Mouse (Mus musculus) left cerebral cortex, postnatal 4 days (tissue): ENCODE measurements at regions not wholly inside any gene's neighbourhood (a gene's known extent, or its start where the extent isn't known, plus 50 kb on each side); places are given as distances from the start of the nearest gene placed in this dataset.
A peak's percentile ranks its signal among the peaks of the same experiment; 100 is the strongest.

Experiments
- DNase-seq: peaks from one replicate; pipeline ENCODE4 v3.0.0-alpha.2; 2022
- intact Hi-C: fragments of 180-260 bp; cut with DNase I; formaldehyde crosslinking; loops from one replicate; pipeline ENCODE4 v1.15.1; 2025

DNA sequence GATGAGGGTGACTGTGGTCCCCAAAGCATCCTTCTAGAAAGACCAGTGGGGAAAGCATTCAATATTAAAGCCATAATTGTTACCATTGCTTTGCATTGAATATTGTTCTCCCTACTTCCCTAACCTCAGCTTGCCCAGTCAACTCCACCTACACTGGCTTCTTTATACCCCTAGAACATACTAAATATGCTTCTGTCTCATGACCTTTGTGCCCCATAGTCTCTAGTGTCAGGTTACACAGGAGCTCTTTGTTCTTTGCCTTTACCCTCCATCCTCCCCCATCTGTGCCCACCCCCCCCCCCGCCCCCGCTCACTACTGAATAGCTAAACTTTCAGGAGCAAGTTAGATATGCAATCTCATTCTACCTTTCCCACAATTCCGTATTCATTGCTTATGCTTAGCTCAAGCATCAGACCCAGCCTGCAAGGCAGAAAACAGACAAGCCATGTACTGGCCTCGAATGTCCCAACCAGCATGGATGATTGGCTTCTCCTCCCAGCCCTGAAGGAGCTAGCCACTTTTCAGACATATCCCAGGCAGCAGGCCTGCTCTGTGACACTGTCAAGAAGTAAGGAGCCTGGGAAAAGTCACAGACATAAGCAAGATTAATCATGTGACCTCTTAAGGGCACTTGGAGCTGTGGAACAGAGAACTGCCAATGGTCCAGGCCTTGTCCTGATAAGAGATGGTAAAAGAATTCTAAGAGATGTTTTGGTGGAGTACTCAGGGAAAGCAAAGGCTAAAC, 410.4 kb downstream of the Insc start:
- intact Hi-C loops, result no loop called here
- no peak for DNase-seq

DNA sequence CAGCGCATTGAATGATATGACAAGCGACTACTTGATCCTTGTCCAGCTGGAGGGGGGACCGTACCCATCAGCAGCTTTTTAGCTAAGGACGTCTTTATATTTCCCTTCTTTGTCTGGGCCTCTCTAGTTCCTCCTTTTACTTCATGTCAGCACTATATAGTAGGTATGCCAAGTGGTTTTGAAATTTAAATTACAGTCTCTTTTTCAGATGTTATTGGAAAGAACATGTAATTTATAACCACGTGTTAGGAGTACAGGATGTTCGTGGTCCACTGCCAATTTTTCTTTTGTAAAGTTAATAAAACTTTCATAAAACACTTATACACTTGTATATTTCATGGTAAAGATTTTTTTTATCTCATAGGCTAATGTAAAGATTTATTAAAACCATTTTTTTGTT, 426.5 kb downstream of the Insc start:
- intact Hi-C loops, result no loop called here

DNA sequence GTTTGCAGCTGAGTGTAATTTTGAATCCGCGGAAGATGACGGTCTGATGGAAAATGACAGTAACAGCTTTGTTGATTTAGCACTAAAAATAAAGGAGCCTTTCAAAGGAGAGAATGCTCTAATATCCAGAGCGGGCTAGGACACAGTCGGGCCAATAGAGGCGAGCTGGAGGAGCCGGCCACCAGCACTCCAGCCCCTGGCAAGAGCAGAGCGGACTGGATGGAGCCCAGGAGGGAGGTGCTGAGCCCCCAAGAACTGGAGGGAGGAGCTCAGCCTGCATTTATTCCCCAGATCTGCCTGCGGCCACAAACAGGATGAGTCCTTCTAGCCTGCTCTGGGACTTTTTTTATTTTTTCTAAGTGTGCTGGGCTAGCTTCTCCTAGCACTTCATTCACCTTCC, 426.9 kb downstream of the Insc start:
- DNase-seq, result peak; percentile 67

More for the DNA sequence above, 426.5 kb downstream of the Insc start:
- DNase-seq, result no peak

DNA sequence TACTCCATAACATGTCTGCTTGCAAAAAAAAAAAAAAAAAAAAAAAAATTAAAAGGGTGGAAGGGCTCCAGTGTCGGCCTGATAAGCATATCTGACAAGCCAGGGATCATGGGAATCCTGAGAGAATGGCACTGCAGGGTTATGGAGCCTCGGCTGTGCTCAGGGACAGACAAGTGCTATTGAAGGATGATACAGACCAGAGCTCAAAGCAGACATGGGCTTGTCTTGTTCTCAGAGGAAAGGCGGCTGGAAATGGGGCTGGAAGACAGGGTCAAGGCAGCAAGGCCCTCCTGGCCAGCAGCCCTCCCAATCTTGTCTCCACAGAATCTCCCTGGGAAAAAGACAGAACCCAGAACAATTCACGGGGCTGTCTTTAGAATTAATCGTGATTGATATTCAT, 449.0 kb downstream of the Insc start:
- intact Hi-C loops, result no loop called here
- DNase-seq, result no peak

More for the DNA sequence above, 426.9 kb downstream of the Insc start:
- intact Hi-C loops, result no loop called here

DNA sequence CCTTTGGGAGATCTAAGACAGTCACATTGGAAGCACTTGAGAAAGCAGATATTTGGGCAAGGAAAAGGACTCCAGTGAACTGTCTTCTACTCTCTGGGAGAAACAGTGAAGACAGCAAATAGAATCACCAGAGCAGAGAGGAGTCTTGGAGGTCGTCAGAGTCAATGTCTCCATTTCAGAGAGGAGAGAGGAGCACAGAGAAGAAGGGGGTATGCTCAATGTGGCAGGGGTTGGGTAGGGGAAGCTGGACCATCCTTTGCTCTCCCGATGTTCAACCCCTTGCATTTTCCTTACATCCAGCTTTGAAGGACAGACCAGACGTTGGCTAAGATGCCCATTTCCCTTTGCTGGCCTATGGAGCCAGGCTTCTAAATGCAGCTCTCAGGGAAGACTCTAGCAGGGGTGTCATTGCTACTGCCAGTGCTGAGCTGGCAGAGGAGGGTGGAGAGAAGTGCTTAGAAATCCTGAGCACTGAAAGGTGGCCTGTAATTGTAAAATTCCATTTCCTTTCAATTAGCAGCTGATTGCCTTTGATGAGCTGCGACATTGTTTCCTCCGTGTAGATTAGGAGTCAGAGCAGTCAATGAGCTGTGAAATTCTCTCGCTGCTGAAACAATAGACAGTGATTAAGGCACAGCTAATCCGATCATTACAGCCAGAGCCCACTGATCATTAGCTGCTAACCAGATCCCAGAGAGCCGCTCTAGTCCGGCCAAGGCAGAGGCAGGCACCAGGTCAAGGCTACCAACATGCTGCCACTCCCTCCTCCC, 449.7 kb downstream of the Insc start:
- DNase-seq, result no peak
- intact Hi-C loops, result no loop called here

DNA sequence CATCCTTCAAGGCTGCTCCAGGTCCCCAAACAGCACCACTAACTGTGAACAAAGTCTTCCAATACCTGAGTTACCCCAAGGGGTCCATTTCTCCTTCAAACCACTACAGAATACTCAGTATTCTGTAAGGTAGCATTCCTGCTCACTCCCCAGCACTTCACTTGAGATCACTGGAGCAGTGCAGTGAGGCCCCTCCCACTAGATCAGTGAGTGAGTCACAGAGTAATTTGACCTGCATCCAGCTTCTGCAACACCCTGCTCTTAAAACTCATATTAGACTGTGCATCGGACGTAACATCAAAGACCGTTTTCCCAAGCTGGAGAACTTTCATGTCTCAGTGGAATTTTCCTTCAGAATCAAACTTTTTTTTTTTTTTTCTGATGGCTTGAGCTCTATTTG, 461.4 kb downstream of the Insc start:
- no peak for DNase-seq
- intact Hi-C loops, result no loop called here

DNA sequence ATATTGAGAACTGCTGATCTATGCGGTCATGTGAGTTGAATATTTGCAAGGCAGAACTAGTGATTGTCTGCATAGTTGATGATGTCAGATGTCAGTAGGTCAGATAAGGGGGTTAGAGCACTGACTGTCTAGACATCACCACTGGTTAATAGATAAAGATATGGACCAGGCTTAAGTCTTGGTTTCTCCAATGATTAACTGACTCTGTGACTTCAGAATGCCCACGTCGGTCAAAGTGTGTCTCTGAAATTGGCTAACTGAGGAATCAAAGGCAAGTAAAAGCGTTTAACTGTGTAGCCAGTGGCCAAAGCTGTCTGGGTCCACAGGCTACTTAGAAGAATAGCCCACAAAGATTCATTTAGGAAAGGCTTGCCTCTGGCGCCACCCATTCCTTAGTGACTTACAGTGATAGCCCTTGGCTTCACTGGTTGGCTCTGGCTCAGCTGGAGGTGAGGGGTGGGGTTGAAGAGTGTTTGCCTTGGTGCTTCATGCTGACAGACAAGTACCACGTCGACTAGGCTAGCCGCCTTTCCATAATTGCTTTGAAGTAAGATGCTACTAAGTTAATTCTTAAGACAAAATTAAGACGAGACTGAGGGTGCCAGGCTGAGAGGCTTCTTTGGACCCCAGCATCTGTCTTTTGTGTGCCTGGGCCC, 463.1 kb downstream of the Insc start:
- intact Hi-C loops, result no loop called here

GRCm38 (mm10) chr7:115208781-115209180, 465.3 kb downstream of the Insc start:
- no peak for DNase-seq
- intact Hi-C loops, result no loop called here

More for the DNA sequence above, 463.1 kb downstream of the Insc start:
- DNase-seq, result no peak

DNA sequence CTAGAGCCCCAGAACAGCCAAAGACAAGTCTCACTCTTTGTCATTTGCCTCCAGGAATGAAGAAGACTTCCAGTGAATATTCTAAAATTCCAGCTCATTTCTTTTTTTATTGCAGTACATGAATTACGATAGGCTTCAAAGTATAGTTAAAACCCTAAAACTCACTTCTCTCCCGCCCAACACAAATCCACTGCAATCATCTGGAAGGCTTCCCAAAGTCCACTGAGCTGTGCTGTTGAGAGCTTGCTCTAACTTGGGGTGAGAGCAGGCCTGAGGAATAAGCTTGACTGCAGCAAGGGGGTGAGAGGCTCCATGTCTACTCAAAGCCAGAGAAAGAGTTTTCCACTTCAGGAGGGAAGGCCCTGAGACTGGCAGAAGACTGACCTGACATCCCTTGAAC, 466.5 kb downstream of the Insc start:
- intact Hi-C loops, result no loop called here

DNA sequence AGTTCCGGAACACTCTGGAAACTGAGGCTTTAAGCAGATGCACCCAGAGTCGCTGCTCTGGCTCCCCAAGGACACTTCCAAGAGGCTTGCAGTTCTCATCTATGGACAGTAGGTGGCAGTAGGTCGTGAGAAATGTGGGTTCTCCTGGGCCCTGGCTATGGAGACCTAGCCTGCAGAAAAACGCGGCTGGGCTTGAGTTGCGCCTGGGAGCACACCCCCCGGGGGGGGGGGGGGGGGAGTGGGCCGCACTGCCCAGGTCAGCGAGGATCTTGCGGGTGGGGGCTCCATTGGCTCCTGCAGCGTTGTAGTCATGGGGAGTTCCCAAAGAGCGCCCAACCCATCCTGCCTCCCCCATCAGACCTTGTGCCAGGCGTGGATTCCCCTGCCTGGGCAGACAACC, 473.3 kb downstream of the Insc start:
- intact Hi-C loops, result no loop called here
- peak; percentile 84 for DNase-seq

More for the DNA sequence above, 466.5 kb downstream of the Insc start:
- DNase-seq, result no peak

- intact Hi-C loops, result no loop called here
- DNase-seq, result no peak
Observed at GRCm38 (mm10) chr7:115217255-115217654, 473.8 kb downstream of the Insc start.

- no peak for DNase-seq
- intact Hi-C loops, result no loop called here
Observed at GRCm38 (mm10) chr7:115217712-115218111, 474.2 kb downstream of the Insc start.

DNA sequence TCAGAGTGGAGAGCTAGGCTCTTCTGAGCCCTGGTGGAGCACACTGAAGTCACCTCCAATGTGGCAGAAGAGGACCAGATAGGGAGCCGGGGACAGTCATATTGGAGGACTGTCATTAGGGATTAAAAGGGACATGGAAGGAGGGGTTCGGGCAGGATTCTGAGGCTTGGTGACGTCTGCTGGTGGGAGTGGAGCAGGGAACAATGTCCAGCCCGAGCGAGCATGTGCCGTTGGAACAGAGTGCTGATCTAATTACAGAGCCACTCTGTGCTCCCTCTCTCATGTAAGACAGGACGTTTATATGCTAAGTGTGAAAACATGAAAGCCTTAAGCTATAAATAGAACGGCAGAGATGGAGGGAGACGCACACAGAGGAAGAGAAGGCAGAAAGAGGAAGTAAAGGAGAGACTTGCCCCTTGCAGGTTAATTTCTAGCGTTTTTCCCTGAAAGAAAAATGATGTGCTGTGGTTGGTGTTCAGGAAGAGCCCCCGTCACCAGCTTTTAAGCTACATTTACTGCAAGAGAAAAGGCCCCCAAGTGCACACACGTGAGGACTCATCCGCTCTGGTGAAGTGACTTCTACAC, 475.2 kb downstream of the Insc start:
- intact Hi-C loops, result no loop called here
- DNase-seq, result peak; percentile 45

DNA sequence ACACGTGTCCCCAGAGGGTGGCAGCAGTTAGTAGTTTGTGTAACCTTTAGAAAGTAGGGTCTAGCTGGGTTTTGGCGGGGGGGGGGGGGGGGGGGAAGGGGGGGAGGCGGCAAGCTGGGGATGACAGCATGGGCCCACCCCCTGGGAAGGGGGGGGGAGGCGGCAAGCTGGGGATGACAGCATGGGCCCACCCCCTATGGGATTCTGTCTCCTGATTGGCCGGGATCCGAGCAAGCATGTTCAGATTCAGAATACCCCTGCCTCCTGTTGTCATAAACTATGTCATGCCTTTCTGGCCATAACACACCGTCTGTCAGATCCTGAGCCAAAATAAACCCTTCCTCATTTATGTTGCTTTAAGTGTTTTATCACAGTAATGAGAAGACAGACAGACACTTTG, 479.1 kb downstream of the Insc start:
- DNase-seq, result no peak
- intact Hi-C loops, result loop anchor here (5.0 kb wide), 1 partner anchor 815 kb away; the partner anchor contains the start of genes 1110004F10Rik and Sox6

GRCm38 (mm10) chr7:115230525-115230924, 487.0 kb downstream of the Insc start:
- intact Hi-C loops, result no loop called here
- no peak for DNase-seq

DNA sequence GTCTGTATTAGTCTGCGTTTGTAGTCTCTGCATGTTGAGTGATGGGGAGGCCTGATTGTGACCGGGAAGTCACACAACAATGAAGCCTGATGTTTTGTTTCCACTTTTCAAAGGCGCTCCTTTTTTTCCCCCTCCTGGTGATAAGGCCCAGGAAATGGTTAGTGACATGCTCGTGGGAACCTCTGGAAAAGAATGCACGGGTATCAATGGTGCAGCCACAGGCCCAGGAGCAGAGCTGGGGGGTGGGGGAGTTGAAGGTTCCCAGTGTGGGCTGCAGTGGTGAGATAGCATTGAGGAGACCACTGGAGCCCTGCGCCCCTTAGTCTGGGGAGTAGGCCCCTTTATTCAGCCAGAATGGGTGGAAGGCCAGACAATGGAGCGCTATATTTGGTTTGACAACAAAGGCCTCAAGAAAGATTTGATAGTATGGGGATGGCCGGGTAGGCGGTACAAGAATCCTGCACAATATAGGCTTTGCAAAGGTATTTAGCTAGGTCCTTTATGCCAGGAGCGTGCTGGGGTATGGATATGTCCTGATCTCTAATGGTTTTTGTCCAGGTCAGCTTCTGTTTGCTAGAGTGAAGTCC, 490.4 kb downstream of the Insc start:
- intact Hi-C loops, result no loop called here
- DNase-seq, result no peak

- no peak for DNase-seq
- intact Hi-C loops, result no loop called here
Observed at GRCm38 (mm10) chr7:115237131-115237530, 493.6 kb downstream of the Insc start.

DNA sequence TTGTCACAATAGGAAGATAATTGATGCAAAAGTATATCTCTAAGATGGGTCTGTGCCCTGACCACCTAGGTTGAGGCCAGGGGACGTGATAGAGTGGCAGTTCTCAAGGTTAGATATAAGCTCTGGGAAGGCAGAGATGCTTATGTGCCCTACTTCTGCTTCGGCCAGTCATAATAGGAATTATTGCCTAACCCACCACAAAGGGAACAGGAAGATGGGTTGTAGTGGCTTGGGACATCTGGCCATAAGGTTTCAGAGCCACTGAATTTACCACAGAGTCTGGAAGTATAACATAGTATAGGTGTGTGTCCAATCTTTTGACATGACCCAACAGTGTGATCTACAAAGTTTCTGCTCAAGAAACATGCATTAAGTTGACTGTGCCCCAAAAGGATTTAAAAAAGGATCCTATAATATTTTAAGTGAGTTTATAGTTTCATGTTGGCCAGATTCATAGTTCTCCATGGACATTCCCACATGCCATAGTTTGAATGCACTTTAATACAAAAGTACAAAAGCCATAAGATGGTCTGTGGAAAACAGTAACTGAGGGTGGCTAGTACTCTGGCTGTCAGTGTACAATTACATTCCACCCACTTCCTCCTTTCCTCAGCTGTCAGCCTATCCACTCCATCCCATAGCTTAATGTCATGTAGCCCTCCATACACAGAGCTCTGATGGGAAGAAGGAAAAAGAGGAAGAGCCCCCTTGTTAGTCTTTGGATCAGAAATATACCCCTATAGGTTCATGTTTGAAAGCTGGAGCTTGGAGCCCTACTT, 508.3 kb downstream of the Insc start:
- intact Hi-C loops, result no loop called here
- DNase-seq, result no peak

GRCm38 (mm10) chr7:115252370-115252750, 508.9 kb downstream of the Insc start:
- intact Hi-C loops, result no loop called here
- DNase-seq, result no peak

- peak; percentile 50 for DNase-seq
- intact Hi-C loops, result no loop called here
Observed at GRCm38 (mm10) chr7:115258626-115259025, 515.1 kb downstream of the Insc start.
